Mouse (Mus musculus): ENCODE data around the gene Mdp1. TPM values are rescaled to one million over a fixed set of nuclear protein-coding genes. Genes with fewer than 3 reads are reported as not detected.

The Mdp1 gene
- total and polyA plus RNA-seq, 3 experiments: 12.2 to 45.8 (median 18.4) TPM

DNA sequence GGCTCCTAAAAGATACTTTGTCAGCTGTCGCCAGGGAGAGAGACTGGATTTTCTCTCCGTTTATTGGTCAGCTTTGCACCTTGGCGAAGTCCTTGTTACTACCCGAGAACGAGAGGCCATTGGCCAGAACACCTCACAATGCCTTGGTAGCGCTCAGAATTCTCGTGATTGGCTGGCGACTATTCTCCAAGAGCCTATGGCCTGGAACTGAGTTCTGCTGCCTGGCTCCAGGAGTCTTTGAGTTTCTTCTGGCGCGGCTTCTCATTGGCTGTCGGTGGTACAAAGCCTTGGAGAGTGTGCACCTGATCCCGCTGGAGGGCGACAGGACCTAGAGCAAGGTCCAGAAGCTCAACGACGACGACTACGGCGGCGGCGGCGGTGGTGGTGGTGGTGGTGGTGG lies 42.5 kb downstream of the Mdp1 start, which contains the start of gene Rec8:
Gene Rec8, plus strand, starts transcription at position 216 of the 400 bp plus-strand sequence.
- TF ChIP-seq GATA2 (IDR thresholded peaks at IDR 0.05; ENCODE audit: borderline replicate concordance, low read depth, low read length): no peak
- TF ChIP-seq POLR2AphosphoS5 (IDR thresholded peaks at IDR 0.05; ENCODE audit: insufficient replicate concordance, low read depth, low read length): no peak
- no peak for TF ChIP-seq CTCF (IDR thresholded peaks at IDR 0.05; ENCODE audit: low read depth, low read length)
- TF ChIP-seq GATA1 (IDR thresholded peaks at IDR 0.05; ENCODE audit: borderline replicate concordance, low read length): no peak
- no peak for TF ChIP-seq TAL1 (conservative IDR thresholded peaks at IDR 0.05; ENCODE audit: low read depth, low read length)
- ATAC-seq (ENCODE audit: extremely low read depth, insufficient number of reproducible peaks, low FRiP score, poor library complexity, severe bottlenecking) (peak; percentile 82), DNase-seq (ENCODE audit: low spot score) (peak; percentile 91)
- H3K4me3 ChIP-seq (ENCODE audit: low read depth, low read length): peak within 1 kb of the TSS; percentile 78
- no peaks in the 10 kb centered on the region for H3K27me3 ChIP-seq (ENCODE audit: insufficient read depth, low read length)
- no peaks in the 10 kb centered on the region for H3K9me3 ChIP-seq (replicated peaks)
- peaks cover 84% of the 10 kb centered on the region for H3K4me1 ChIP-seq (ENCODE audit: insufficient read depth, low read depth, low read length)
- peaks cover 39% of the 10 kb centered on the region for H3K36me3 ChIP-seq (replicated peaks)

DNA sequence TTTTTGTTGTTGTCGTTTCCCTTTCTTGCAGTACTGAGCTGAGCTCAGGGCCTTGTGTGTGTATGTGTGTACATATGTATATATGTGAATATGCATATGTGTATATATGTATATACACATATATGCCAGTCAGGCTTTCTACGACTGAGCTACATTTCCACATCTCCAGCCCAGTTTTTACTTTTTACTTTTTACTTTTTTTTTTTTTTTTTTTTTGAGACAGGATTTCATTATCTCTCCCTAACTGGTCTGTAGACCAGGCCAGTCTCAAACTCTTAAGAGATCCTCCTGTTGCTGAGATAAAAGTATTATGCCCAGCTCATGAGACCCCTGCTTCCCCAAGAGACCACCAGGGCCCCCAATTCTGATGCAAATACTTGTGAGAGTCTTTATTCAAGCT lies 43.5 kb downstream of the Mdp1 start:
- DNase-seq (ENCODE audit: low spot score) (no peak), ATAC-seq (ENCODE audit: extremely low read depth, insufficient number of reproducible peaks, low FRiP score, poor library complexity, severe bottlenecking) (no peak)
- Histone ChIP-seq H3K36me3 (replicated peaks) (peaks cover 29% of the 10 kb centered on the region), H3K9me3 (replicated peaks) (no peaks in the 10 kb centered on the region), H3K27me3 (ENCODE audit: insufficient read depth, low read length) (no peaks in the 10 kb centered on the region), H3K4me3 (ENCODE audit: low read depth, low read length) (no peak overlapping the region), H3K4me1 (ENCODE audit: insufficient read depth, low read depth, low read length) (peaks cover 80% of the 10 kb centered on the region)
- no peak for TF ChIP-seq GATA1 (IDR thresholded peaks at IDR 0.05; ENCODE audit: borderline replicate concordance, low read length)
- no peak for TF ChIP-seq TAL1 (conservative IDR thresholded peaks at IDR 0.05; ENCODE audit: low read depth, low read length)
- TF ChIP-seq CTCF (IDR thresholded peaks at IDR 0.05; ENCODE audit: low read depth, low read length): no peak
- no peak for TF ChIP-seq GATA2 (IDR thresholded peaks at IDR 0.05; ENCODE audit: borderline replicate concordance, low read depth, low read length)
- TF ChIP-seq POLR2AphosphoS5 (IDR thresholded peaks at IDR 0.05; ENCODE audit: insufficient replicate concordance, low read depth, low read length): no peak

DNA sequence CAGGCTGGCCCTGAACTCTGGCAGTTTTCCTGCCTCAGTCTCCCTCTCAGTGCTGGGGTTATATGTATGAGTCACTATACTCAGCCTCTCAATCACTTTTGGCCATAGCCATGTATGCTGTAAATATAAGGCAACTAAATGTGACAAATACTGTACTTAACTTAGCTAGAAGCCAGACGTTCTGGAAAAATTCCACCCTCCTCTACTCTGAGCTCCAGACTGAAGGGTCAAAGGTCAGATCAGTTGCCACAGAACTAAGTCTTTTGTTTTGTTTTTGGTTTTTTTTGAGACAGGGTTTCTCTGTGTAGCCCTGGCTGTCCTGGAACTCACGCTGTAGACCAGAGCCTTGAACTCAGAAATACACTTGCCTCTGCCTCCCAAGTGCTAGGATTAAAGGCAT lies 44.4 kb downstream of the Mdp1 start:
- no peaks in the 10 kb centered on the region for H3K9me3 ChIP-seq (replicated peaks)
- DNase-seq (ENCODE audit: low spot score): no peak
- no peak for TF ChIP-seq GATA1 (IDR thresholded peaks at IDR 0.05; ENCODE audit: borderline replicate concordance, low read length)
- no peak for TF ChIP-seq CTCF (IDR thresholded peaks at IDR 0.05; ENCODE audit: low read depth, low read length)
- TF ChIP-seq TAL1 (conservative IDR thresholded peaks at IDR 0.05; ENCODE audit: low read depth, low read length): no peak
- no peak for TF ChIP-seq POLR2AphosphoS5 (IDR thresholded peaks at IDR 0.05; ENCODE audit: insufficient replicate concordance, low read depth, low read length)
- no peak for TF ChIP-seq GATA2 (IDR thresholded peaks at IDR 0.05; ENCODE audit: borderline replicate concordance, low read depth, low read length)
- H3K4me3 ChIP-seq (ENCODE audit: low read depth, low read length): no peak overlapping the region
- H3K4me1 ChIP-seq (ENCODE audit: insufficient read depth, low read depth, low read length): peaks cover 81% of the 10 kb centered on the region
- ATAC-seq (ENCODE audit: extremely low read depth, insufficient number of reproducible peaks, low FRiP score, poor library complexity, severe bottlenecking): no peak
- H3K36me3 ChIP-seq (replicated peaks): peaks cover 22% of the 10 kb centered on the region
- no peaks in the 10 kb centered on the region for H3K27me3 ChIP-seq (ENCODE audit: insufficient read depth, low read length)

DNA sequence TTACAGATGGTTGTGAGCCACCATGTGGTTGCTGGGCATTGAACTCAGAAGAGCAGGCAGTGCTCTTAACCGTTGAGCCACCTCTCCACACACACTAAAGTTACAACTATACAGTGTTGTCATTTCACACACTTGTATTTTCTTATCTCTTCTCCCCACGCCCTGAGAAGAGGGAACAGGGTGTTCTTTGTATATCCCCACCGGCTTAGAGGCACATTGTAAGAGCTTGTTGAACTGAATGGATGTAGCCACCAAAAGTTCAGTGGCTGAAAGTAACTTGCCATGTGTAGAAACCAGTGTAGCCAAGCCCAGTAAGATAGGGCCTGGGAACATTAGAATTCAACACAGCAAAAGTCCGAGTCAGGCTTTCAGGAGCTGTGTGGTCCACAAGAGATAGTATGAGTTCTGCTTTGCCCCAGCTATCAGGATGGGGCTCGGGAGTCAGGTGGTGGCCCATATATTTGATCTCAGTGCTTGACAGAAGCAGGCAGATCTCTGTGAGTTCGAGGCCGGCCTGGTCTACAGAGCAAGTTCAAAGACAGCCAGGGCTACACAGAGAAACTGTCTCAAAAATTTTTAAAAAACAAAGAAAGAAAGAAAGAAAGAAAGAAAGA lies 45.6 kb downstream of the Mdp1 start:
- DNase-seq (ENCODE audit: low spot score) (peak; percentile 30), ATAC-seq (ENCODE audit: extremely low read depth, insufficient number of reproducible peaks, low FRiP score, poor library complexity, severe bottlenecking) (peak; percentile 19)
- H3K4me1 ChIP-seq (ENCODE audit: insufficient read depth, low read depth, low read length): peaks cover 77% of the 10 kb centered on the region
- peak; percentile 64 for TF ChIP-seq TAL1 (conservative IDR thresholded peaks at IDR 0.05; ENCODE audit: low read depth, low read length)
- TF ChIP-seq GATA2 (IDR thresholded peaks at IDR 0.05; ENCODE audit: borderline replicate concordance, low read depth, low read length): no peak
- H3K9me3 ChIP-seq (replicated peaks): no peaks in the 10 kb centered on the region
- H3K36me3 ChIP-seq (replicated peaks): peaks cover 21% of the 10 kb centered on the region
- no peak overlapping the region for H3K4me3 ChIP-seq (ENCODE audit: low read depth, low read length)
- H3K27me3 ChIP-seq (ENCODE audit: insufficient read depth, low read length): no peaks in the 10 kb centered on the region

DNA sequence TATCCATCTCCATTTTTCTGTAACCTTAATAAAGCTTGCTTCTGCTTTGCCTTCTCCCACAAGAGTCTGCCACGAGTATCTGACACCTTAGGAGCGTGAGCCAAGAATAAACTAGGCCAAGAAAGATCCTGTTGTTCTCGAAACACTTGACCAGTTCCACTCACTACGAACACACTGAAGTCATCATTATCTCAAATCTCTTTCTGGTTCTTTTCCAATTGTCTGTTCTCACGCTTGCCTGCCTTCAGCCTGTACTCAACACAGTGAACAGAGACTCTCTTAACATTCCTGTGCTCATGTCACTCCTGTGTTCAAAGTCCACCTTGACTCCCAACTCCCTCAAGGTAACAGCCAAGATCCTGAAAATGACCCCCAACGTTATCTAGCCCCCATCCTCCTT lies 47.0 kb downstream of the Mdp1 start:
- Histone ChIP-seq H3K9me3 (replicated peaks) (no peaks in the 10 kb centered on the region), H3K27me3 (ENCODE audit: insufficient read depth, low read length) (no peaks in the 10 kb centered on the region), H3K36me3 (replicated peaks) (peaks cover 27% of the 10 kb centered on the region), H3K4me3 (ENCODE audit: low read depth, low read length) (no peak overlapping the region), H3K4me1 (ENCODE audit: insufficient read depth, low read depth, low read length) (peaks cover 70% of the 10 kb centered on the region)
- TF ChIP-seq TAL1 (conservative IDR thresholded peaks at IDR 0.05; ENCODE audit: low read depth, low read length) (no peak), GATA2 (IDR thresholded peaks at IDR 0.05; ENCODE audit: borderline replicate concordance, low read depth, low read length) (no peak), GATA1 (IDR thresholded peaks at IDR 0.05; ENCODE audit: borderline replicate concordance, low read length) (no peak), POLR2AphosphoS5 (IDR thresholded peaks at IDR 0.05; ENCODE audit: insufficient replicate concordance, low read depth, low read length) (no peak), CTCF (IDR thresholded peaks at IDR 0.05; ENCODE audit: low read depth, low read length) (no peak)
- DNase-seq (ENCODE audit: low spot score) (no peak), ATAC-seq (ENCODE audit: extremely low read depth, insufficient number of reproducible peaks, low FRiP score, poor library complexity, severe bottlenecking) (no peak)

DNA sequence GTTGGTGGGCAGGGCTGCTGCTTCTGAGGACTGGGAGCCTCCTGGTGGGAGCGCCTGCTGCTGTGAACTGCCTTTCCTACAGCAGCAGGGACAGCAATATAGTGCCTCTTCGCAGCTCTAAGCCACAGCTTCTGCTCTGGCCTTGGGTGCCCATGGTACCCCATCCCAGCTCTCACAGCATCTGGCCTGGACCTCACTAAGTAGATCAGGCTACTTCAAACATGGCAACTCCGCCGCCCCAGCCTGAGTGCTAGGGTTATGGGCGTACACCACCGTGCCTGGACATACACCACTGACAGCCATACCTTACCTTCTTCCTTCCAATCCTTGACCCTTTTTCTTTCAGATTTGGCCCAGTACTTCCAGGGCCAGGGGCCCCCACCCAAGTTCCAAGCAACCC lies 52.0 kb downstream of the Mdp1 start:
- Histone ChIP-seq H3K4me3 (ENCODE audit: low read depth, low read length) (no peak overlapping the region; the same call in 1 of the 2 replicates), H3K4me1 (ENCODE audit: insufficient read depth, low read depth, low read length) (peaks cover 73% of the 10 kb centered on the region), H3K9me3 (replicated peaks) (no peaks in the 10 kb centered on the region), H3K36me3 (replicated peaks) (peaks cover 64% of the 10 kb centered on the region), H3K27me3 (ENCODE audit: insufficient read depth, low read length) (no peaks in the 10 kb centered on the region)
- no peak for ATAC-seq (ENCODE audit: extremely low read depth, insufficient number of reproducible peaks, low FRiP score, poor library complexity, severe bottlenecking)
- TF ChIP-seq POLR2AphosphoS5 (IDR thresholded peaks at IDR 0.05; ENCODE audit: insufficient replicate concordance, low read depth, low read length) (no peak), TAL1 (conservative IDR thresholded peaks at IDR 0.05; ENCODE audit: low read depth, low read length) (no peak), GATA1 (IDR thresholded peaks at IDR 0.05; ENCODE audit: borderline replicate concordance, low read length) (no peak), CTCF (IDR thresholded peaks at IDR 0.05; ENCODE audit: low read depth, low read length) (no peak), GATA2 (IDR thresholded peaks at IDR 0.05; ENCODE audit: borderline replicate concordance, low read depth, low read length) (no peak)
- no peak for DNase-seq (ENCODE audit: low spot score)

Other genes with a start within 250 kb of the Mdp1 start
Only the 20 nearest of the 35 such genes appear.
- gene A730061H03Rik, start 100.1 kb downstream of the Mdp1 start, total RNA-seq (2014; fragmentation: Nextera tagmentation): 43.1 TPM in 1 of 2 replicates, not detected in the other
- 0.46 and 0.87 TPM in 2 replicates for gene A730061H03Rik, start 100.1 kb downstream of the Mdp1 start, total RNA-seq (2017)
- gene A730061H03Rik, start 100.1 kb downstream of the Mdp1 start, polyA plus RNA-seq (2012): 0.17 TPM in 1 of 2 replicates, not detected in the other
- gene Fitm1, start 84.9 kb downstream of the Mdp1 start, total RNA-seq (2014; fragmentation: Nextera tagmentation): not detected in 2 replicates
- gene Fitm1, start 84.9 kb downstream of the Mdp1 start, total RNA-seq (2017): not detected in 2 replicates
- gene Fitm1, start 84.9 kb downstream of the Mdp1 start, polyA plus RNA-seq (2012): not detected in 2 replicates
- 598 and 793 TPM in 2 replicates for gene Psme1, start 82.4 kb downstream of the Mdp1 start, total RNA-seq (2014; fragmentation: Nextera tagmentation)
- gene Psme1, start 82.4 kb downstream of the Mdp1 start, total RNA-seq (2017): 212 and 228 TPM in 2 replicates
- gene Psme1, start 82.4 kb downstream of the Mdp1 start, polyA plus RNA-seq (2012): 141 and 155 TPM in 2 replicates
- gene Emc9, start 75.2 kb downstream of the Mdp1 start, total RNA-seq (2014; fragmentation: Nextera tagmentation): 16.7 and 20.0 TPM in 2 replicates
- 17.9 and 23.6 TPM in 2 replicates for gene Emc9, start 75.2 kb downstream of the Mdp1 start, total RNA-seq (2017)
- 19.5 and 20.2 TPM in 2 replicates for gene Emc9, start 75.2 kb downstream of the Mdp1 start, polyA plus RNA-seq (2012)
- 59.4 and 109 TPM in 2 replicates for gene Psme2, start 69.4 kb downstream of the Mdp1 start, total RNA-seq (2014; fragmentation: Nextera tagmentation)
- gene Psme2, start 69.4 kb downstream of the Mdp1 start, total RNA-seq (2017): 163 and 165 TPM in 2 replicates
- gene Psme2, start 69.4 kb downstream of the Mdp1 start, polyA plus RNA-seq (2012): 33.4 and 50.8 TPM in 2 replicates
- 23.7 and 43.9 TPM in 2 replicates for gene Rnf31, start 68.8 kb downstream of the Mdp1 start, total RNA-seq (2014; fragmentation: Nextera tagmentation)
- 11.8 and 12.6 TPM in 2 replicates for gene Rnf31, start 68.8 kb downstream of the Mdp1 start, total RNA-seq (2017)
- gene Rnf31, start 68.8 kb downstream of the Mdp1 start, polyA plus RNA-seq (2012): 34.2 and 35.1 TPM in 2 replicates
- gene Irf9, start 56.9 kb downstream of the Mdp1 start, total RNA-seq (2014; fragmentation: Nextera tagmentation): 25.3 and 31.2 TPM in 2 replicates
- 37.8 and 39.6 TPM in 2 replicates for gene Irf9, start 56.9 kb downstream of the Mdp1 start, total RNA-seq (2017)
- gene Irf9, start 56.9 kb downstream of the Mdp1 start, polyA plus RNA-seq (2012): 40.3 and 64.3 TPM in 2 replicates
- gene Rec8, start 42.5 kb downstream of the Mdp1 start, total RNA-seq (2014; fragmentation: Nextera tagmentation): 123 and 137 TPM in 2 replicates
- 89.9 and 103 TPM in 2 replicates for gene Rec8, start 42.5 kb downstream of the Mdp1 start, total RNA-seq (2017)
- 80.7 and 144 TPM in 2 replicates for gene Rec8, start 42.5 kb downstream of the Mdp1 start, polyA plus RNA-seq (2012)
- gene Ipo4, start 24.6 kb downstream of the Mdp1 start, total RNA-seq (2014; fragmentation: Nextera tagmentation): 24.1 and 49.6 TPM in 2 replicates
- gene Ipo4, start 24.6 kb downstream of the Mdp1 start, total RNA-seq (2017): 18.1 and 24.9 TPM in 2 replicates
- gene Ipo4, start 24.6 kb downstream of the Mdp1 start, polyA plus RNA-seq (2012): 32.7 and 75.8 TPM in 2 replicates
- 7.2 and 10.9 TPM in 2 replicates for gene Gm49378, start 22.6 kb downstream of the Mdp1 start, total RNA-seq (2014; fragmentation: Nextera tagmentation)
- 2.9 and 4.6 TPM in 2 replicates for gene Gm49378, start 22.6 kb downstream of the Mdp1 start, total RNA-seq (2017)
- 2.4 TPM in 1 of 2 replicates, not detected in the other for gene Gm49378, start 22.6 kb downstream of the Mdp1 start, polyA plus RNA-seq (2012)
- 35.1 and 40.6 TPM in 2 replicates for gene Tm9sf1, start 16.7 kb downstream of the Mdp1 start, total RNA-seq (2014; fragmentation: Nextera tagmentation)
- 54.0 and 57.7 TPM in 2 replicates for gene Tm9sf1, start 16.7 kb downstream of the Mdp1 start, total RNA-seq (2017)
- 14.6 and 14.8 TPM in 2 replicates for gene Tm9sf1, start 16.7 kb downstream of the Mdp1 start, polyA plus RNA-seq (2012)
- 4.0 and 4.2 TPM in 2 replicates for gene Tssk4, start 10.3 kb downstream of the Mdp1 start, total RNA-seq (2014; fragmentation: Nextera tagmentation)
- 1.9 and 2.3 TPM in 2 replicates for gene Tssk4, start 10.3 kb downstream of the Mdp1 start, total RNA-seq (2017)
- 0.17 and 0.26 TPM in 2 replicates for gene Tssk4, start 10.3 kb downstream of the Mdp1 start, polyA plus RNA-seq (2012)
- gene Gmpr2, start 11.4 kb upstream of the Mdp1 start, total RNA-seq (2014; fragmentation: Nextera tagmentation): 27.7 and 30.8 TPM in 2 replicates
- gene Gmpr2, start 11.4 kb upstream of the Mdp1 start, total RNA-seq (2017): 40.5 and 42.7 TPM in 2 replicates
- gene Gmpr2, start 11.4 kb upstream of the Mdp1 start, polyA plus RNA-seq (2012): 20.0 and 24.7 TPM in 2 replicates
- gene Nedd8, start 11.6 kb upstream of the Mdp1 start, total RNA-seq (2014; fragmentation: Nextera tagmentation): 234 and 266 TPM in 2 replicates
- 488 and 566 TPM in 2 replicates for gene Nedd8, start 11.6 kb upstream of the Mdp1 start, total RNA-seq (2017)
- 112 and 128 TPM in 2 replicates for gene Nedd8, start 11.6 kb upstream of the Mdp1 start, polyA plus RNA-seq (2012)
- gene Tinf2, start 21.3 kb upstream of the Mdp1 start, total RNA-seq (2014; fragmentation: Nextera tagmentation): 51.4 and 55.1 TPM in 2 replicates
- gene Tinf2, start 21.3 kb upstream of the Mdp1 start, total RNA-seq (2017): 42.4 and 42.7 TPM in 2 replicates
- gene Tinf2, start 21.3 kb upstream of the Mdp1 start, polyA plus RNA-seq (2012): 41.7 and 44.2 TPM in 2 replicates
- gene Tgm1, start 53.4 kb upstream of the Mdp1 start, total RNA-seq (2014; fragmentation: Nextera tagmentation): 10.5 and 11.5 TPM in 2 replicates
- gene Tgm1, start 53.4 kb upstream of the Mdp1 start, total RNA-seq (2017): 11.7 and 13.1 TPM in 2 replicates
- gene Tgm1, start 53.4 kb upstream of the Mdp1 start, polyA plus RNA-seq (2012): 26.6 and 31.1 TPM in 2 replicates
- 11.9 and 12.4 TPM in 2 replicates for gene Rabggta, start 61.8 kb upstream of the Mdp1 start, total RNA-seq (2014; fragmentation: Nextera tagmentation)
- 15.2 and 17.3 TPM in 2 replicates for gene Rabggta, start 61.8 kb upstream of the Mdp1 start, total RNA-seq (2017)
- 19.3 and 27.6 TPM in 2 replicates for gene Rabggta, start 61.8 kb upstream of the Mdp1 start, polyA plus RNA-seq (2012)
- 67.7 and 86.7 TPM in 2 replicates for gene Dhrs1, start 85.2 kb upstream of the Mdp1 start, total RNA-seq (2014; fragmentation: Nextera tagmentation)
- 39.3 and 57.2 TPM in 2 replicates for gene Dhrs1, start 85.2 kb upstream of the Mdp1 start, total RNA-seq (2017)
- gene Dhrs1, start 85.2 kb upstream of the Mdp1 start, polyA plus RNA-seq (2012): 4.2 and 6.5 TPM in 2 replicates
- 23.0 and 32.6 TPM in 2 replicates for gene Nop9, start 85.2 kb upstream of the Mdp1 start, total RNA-seq (2014; fragmentation: Nextera tagmentation)
- 22.3 and 23.5 TPM in 2 replicates for gene Nop9, start 85.2 kb upstream of the Mdp1 start, total RNA-seq (2017)
- 45.5 and 56.5 TPM in 2 replicates for gene Nop9, start 85.2 kb upstream of the Mdp1 start, polyA plus RNA-seq (2012)
- gene Cideb, start 98.0 kb upstream of the Mdp1 start, total RNA-seq (2014; fragmentation: Nextera tagmentation): not detected in 2 replicates
- gene Cideb, start 98.0 kb upstream of the Mdp1 start, total RNA-seq (2017): 0.38 TPM in 1 of 2 replicates, not detected in the other
- gene Cideb, start 98.0 kb upstream of the Mdp1 start, polyA plus RNA-seq (2012): not detected in 2 replicates